Mouse (Mus musculus) forebrain, embryonic 13.5 days (tissue): ENCODE results near the gene Tanc1. TPM values are rescaled to one million over a fixed set of nuclear protein-coding genes. Genes with fewer than 3 reads are reported as not detected.

Experiments
- ATAC-seq: fragments of 200-750 bp; cut with Nextera tagmentation; 2 replicates; pipeline ENCODE4 v1.8.0; 2017
- H3K27ac ChIP-seq: fragments of 300-500 bp; sonication (generic); 2 replicates; pipeline ENCODE4 v1.5.1; 2015; ENCODE audit warnings: inconsistent platforms, mild to moderate bottlenecking, moderate library complexity
- H3K27me3 ChIP-seq: fragments of 300-500 bp; sonication (generic); 2 replicates; pipeline ENCODE4 v1.6.1; 2015; ENCODE audit warnings: mild to moderate bottlenecking, inconsistent platforms
- H3K36me3 ChIP-seq: fragments of 300-500 bp; sonication (generic); 2 replicates; pipeline ENCODE4 v1.6.1; 2015; ENCODE audit warnings: mild to moderate bottlenecking, inconsistent platforms; ENCODE audit not compliant: poor library complexity, severe bottlenecking
- H3K4me1 ChIP-seq: fragments of 300-500 bp; sonication (generic); 2 replicates; pipeline ENCODE4 v1.6.1; 2015; ENCODE audit warnings: inconsistent platforms
- H3K4me2 ChIP-seq: fragments of 300-500 bp; sonication (generic); 2 replicates; pipeline ENCODE4 v1.6.1; 2015; ENCODE audit warnings: inconsistent platforms, mild to moderate bottlenecking, moderate library complexity
- H3K4me3 ChIP-seq: fragments of 300-500 bp; sonication (generic); 2 replicates; pipeline ENCODE4 v1.5.1; 2015; ENCODE audit warnings: mild to moderate bottlenecking, inconsistent platforms
- H3K9ac ChIP-seq: fragments of 300-500 bp; sonication (generic); 2 replicates; pipeline ENCODE4 v1.6.1; 2015; ENCODE audit warnings: mild to moderate bottlenecking, inconsistent platforms
- H3K9me3 ChIP-seq: fragments of 300-500 bp; sonication (generic); replicated peaks from 2 replicates; pipeline ENCODE4 v1.6.1; 2016; ENCODE audit warnings: inconsistent platforms
- WGBS: fragments of 180-500 bp; shearing (Covaris S2); methylation state at CpG from one replicate; pipeline ENCODE4 v1.1.7; 2015; 5-methylcytosine and 5-hydroxymethylcytosine counted together
- polyA plus RNA-seq: library from polyadenylated mRNA; unstranded; fragments of >200 nt; fragmentation: Nextera tagmentation; extraction: Ambion mirVana; gene quantifications from 2 replicates; pipeline ENCODE4 v1.2.1, GENCODE M21; 2015

Gene Tanc1
- polyA plus RNA-seq, 1 experiment from 2014 or later, result 12.7 TPM

GRCm38 (mm10) chr2:59737368-59737767 is 125.5 kb downstream of the Tanc1 start:
- no peak overlapping the region; the same call in 1 of the 2 replicates for H3K27ac ChIP-seq
- H3K4me1 ChIP-seq, result peaks cover 27% of the 10 kb centered on the region
- H3K9me3 ChIP-seq, result no peaks in the 10 kb centered on the region
- 67% methylated on average over 6 of the region's 6 CpGs for WGBS
- no peak overlapping the region for H3K9ac ChIP-seq
- H3K27me3 ChIP-seq, result no peaks in the 10 kb centered on the region
- no peaks in the 10 kb centered on the region for H3K36me3 ChIP-seq
- ATAC-seq, result no peak
- no peak overlapping the region for H3K4me2 ChIP-seq
- no peak overlapping the region for H3K4me3 ChIP-seq

DNA sequence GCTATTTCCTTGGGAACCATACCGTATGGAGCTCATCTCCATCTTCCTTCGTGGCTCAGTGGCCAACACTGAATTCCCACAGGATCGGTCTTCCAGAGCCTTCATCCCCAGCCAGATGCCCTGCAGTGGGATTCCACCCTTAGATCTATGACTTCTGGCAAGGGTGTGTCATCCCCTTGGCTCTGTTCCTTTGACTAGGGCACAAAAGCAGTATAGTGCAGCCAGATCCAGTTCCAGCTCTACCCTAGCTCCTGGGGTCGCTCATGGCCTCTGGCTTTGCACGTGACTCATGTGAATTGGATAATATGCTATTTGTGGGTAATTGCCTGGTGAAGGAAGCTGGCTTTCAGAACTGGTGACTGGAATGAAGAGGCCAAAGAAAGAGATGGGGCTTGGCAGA is 126.5 kb downstream of the Tanc1 start:
- no peaks in the 10 kb centered on the region for H3K27me3 ChIP-seq
- WGBS, result 83% methylated on average over 5 of the region's 5 CpGs
- no peak for ATAC-seq
- no peak overlapping the region for H3K4me3 ChIP-seq
- no peaks in the 10 kb centered on the region for H3K9me3 ChIP-seq
- no peak overlapping the region for H3K27ac ChIP-seq
- H3K4me1 ChIP-seq, result peaks cover 27% of the 10 kb centered on the region
- no peak overlapping the region for H3K9ac ChIP-seq
- no peak overlapping the region for H3K4me2 ChIP-seq
- no peaks in the 10 kb centered on the region for H3K36me3 ChIP-seq

DNA sequence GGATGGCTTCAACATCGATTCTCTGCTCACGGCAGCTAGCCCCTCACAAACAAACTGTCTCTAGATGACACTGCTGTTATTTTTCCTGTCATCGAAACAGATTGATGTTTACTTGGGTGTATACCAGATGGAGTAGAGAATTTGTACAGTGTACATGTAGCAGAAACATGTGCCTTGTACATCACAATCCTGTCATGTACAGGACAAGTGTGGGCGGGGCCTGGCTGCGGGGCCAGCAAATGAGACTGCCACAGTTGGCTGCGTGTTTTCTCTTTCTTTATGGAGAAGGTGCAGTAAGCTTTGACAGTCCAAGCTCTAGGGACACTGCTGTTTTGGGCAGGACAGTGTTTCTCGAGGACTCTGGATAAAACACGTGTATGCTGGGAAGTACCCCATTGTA is 127.2 kb downstream of the Tanc1 start:
- no peak for ATAC-seq
- H3K27me3 ChIP-seq, result no peaks in the 10 kb centered on the region
- no peak overlapping the region for H3K27ac ChIP-seq
- WGBS, result 78% methylated on average over 8 of the region's 8 CpGs
- H3K4me3 ChIP-seq, result no peak overlapping the region
- H3K4me2 ChIP-seq, result no peak overlapping the region
- H3K9me3 ChIP-seq, result no peaks in the 10 kb centered on the region
- peaks cover 27% of the 10 kb centered on the region for H3K4me1 ChIP-seq
- no peaks in the 10 kb centered on the region for H3K36me3 ChIP-seq
- no peak overlapping the region for H3K9ac ChIP-seq

- H3K4me3 ChIP-seq, result no peak overlapping the region
- no peaks in the 10 kb centered on the region for H3K36me3 ChIP-seq
- no peaks in the 10 kb centered on the region for H3K27me3 ChIP-seq
- no peak overlapping the region for H3K9ac ChIP-seq
- peaks cover 8% of the 10 kb centered on the region; the same call in 1 of the 2 replicates for H3K4me1 ChIP-seq
- H3K27ac ChIP-seq, result no peak overlapping the region
- ATAC-seq, result no peak
- no peak overlapping the region for H3K4me2 ChIP-seq
- no peaks in the 10 kb centered on the region for H3K9me3 ChIP-seq
- 73% methylated on average over 12 of the region's 12 CpGs for WGBS
Observed at GRCm38 (mm10) chr2:59742500-59743116, 130.8 kb downstream of the Tanc1 start.

- H3K9me3 ChIP-seq, result no peaks in the 10 kb centered on the region
- no peak overlapping the region for H3K4me3 ChIP-seq
- H3K4me2 ChIP-seq, result no peak overlapping the region
- H3K4me1 ChIP-seq, result no peaks in the 10 kb centered on the region
- H3K36me3 ChIP-seq, result no peaks in the 10 kb centered on the region
- no peaks in the 10 kb centered on the region for H3K27me3 ChIP-seq
- peak; percentile 28 for ATAC-seq
- 28% methylated on average over 6 of the region's 6 CpGs for WGBS
- no peak overlapping the region for H3K27ac ChIP-seq
- no peak overlapping the region for H3K9ac ChIP-seq
Observed at GRCm38 (mm10) chr2:59745428-59745827, 133.6 kb downstream of the Tanc1 start.

- 0 out of 2 replicates have a peak, but pooled peaks have one; percentile 31 for ATAC-seq
- Histone ChIP-seq H3K27me3 (no peaks in the 10 kb centered on the region), H3K36me3 (no peaks in the 10 kb centered on the region), H3K9me3 (no peaks in the 10 kb centered on the region), H3K9ac (no peak overlapping the region), H3K4me3 (no peak overlapping the region), H3K27ac (no peak overlapping the region), H3K4me1 (no peaks in the 10 kb centered on the region), H3K4me2 (no peak overlapping the region)
- WGBS, result 84% methylated on average over 9 of the region's 9 CpGs
Observed at GRCm38 (mm10) chr2:59746070-59746469, 134.2 kb downstream of the Tanc1 start.

DNA sequence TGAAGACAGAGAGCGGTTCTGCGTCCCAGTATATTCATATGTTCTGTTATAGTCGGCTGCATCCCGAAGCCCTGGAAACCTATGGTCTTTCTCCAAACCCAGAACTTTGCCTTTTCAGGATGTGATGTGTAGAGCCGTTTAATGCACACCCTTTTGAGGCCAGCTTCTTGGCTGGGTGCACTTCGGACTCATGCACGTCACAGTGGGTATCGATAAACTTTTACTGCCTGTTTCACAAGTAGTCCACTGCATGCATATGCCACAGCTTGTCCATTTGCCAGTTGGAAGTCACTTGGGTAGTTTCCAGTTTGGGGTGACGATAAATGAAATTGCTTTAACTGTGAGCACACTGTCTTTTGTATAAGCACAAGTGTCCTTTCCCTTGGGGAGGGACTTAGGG is 135.9 kb downstream of the Tanc1 start:
- no peak overlapping the region for H3K4me3 ChIP-seq
- 93% methylated on average over 9 of the region's 9 CpGs for WGBS
- no peak overlapping the region for H3K4me2 ChIP-seq
- H3K4me1 ChIP-seq, result no peaks in the 10 kb centered on the region
- H3K27ac ChIP-seq, result no peak overlapping the region
- ATAC-seq, result no peak
- H3K9me3 ChIP-seq, result no peaks in the 10 kb centered on the region
- no peaks in the 10 kb centered on the region for H3K36me3 ChIP-seq
- H3K9ac ChIP-seq, result no peak overlapping the region
- no peaks in the 10 kb centered on the region for H3K27me3 ChIP-seq

GRCm38 (mm10) chr2:59749371-59749770 is 137.5 kb downstream of the Tanc1 start:
- no peak overlapping the region for H3K27ac ChIP-seq
- H3K27me3 ChIP-seq, result no peaks in the 10 kb centered on the region
- no peaks in the 10 kb centered on the region for H3K4me1 ChIP-seq
- no peak for ATAC-seq
- no peaks in the 10 kb centered on the region for H3K36me3 ChIP-seq
- H3K4me2 ChIP-seq, result no peak overlapping the region
- H3K9me3 ChIP-seq, result no peaks in the 10 kb centered on the region
- 39% methylated on average over 10 of the region's 10 CpGs for WGBS
- H3K4me3 ChIP-seq, result no peak overlapping the region
- no peak overlapping the region for H3K9ac ChIP-seq

- Histone ChIP-seq H3K4me2 (no peak overlapping the region), H3K4me1 (peaks cover 6% of the 10 kb centered on the region; the same call in 1 of the 2 replicates), H3K9ac (no peak overlapping the region), H3K9me3 (no peaks in the 10 kb centered on the region), H3K36me3 (no peaks in the 10 kb centered on the region), H3K4me3 (no peak overlapping the region), H3K27ac (no peak overlapping the region), H3K27me3 (no peaks in the 10 kb centered on the region)
- WGBS, result 77% methylated on average over 6 of the region's 6 CpGs
- ATAC-seq, result no peak
Observed at GRCm38 (mm10) chr2:59751172-59751571, 139.3 kb downstream of the Tanc1 start.

- H3K9ac ChIP-seq, result no peak overlapping the region
- H3K27me3 ChIP-seq, result no peaks in the 10 kb centered on the region
- H3K4me2 ChIP-seq, result no peak overlapping the region
- 90% methylated on average over 7 of the region's 7 CpGs for WGBS
- ATAC-seq, result no peak
- no peak overlapping the region for H3K27ac ChIP-seq
- peaks cover 12% of the 10 kb centered on the region; the same call in 1 of the 2 replicates for H3K4me1 ChIP-seq
- no peaks in the 10 kb centered on the region for H3K36me3 ChIP-seq
- no peak overlapping the region for H3K4me3 ChIP-seq
- no peaks in the 10 kb centered on the region for H3K9me3 ChIP-seq
Observed at GRCm38 (mm10) chr2:59752148-59752547, 140.3 kb downstream of the Tanc1 start.

DNA sequence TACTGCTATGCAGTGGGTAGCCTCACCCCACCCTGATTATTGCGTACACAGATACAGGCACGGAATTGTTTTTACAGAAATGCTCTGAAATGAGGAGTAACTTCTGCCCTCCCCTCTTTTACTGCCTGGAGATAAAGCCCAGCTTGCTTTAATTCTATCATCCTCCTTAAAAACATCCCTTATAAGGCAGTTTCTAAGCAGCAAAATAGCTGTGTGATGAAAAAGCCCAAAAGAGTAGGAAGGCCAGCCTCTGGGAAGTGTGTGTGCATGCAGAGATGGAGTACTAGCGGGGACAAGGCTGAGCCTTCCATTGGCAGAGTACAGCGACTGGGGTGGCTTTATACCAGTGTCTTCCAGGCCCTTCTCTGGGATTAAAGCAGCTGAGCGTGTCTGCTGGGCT is 140.9 kb downstream of the Tanc1 start:
- H3K36me3 ChIP-seq, result no peaks in the 10 kb centered on the region
- no peak overlapping the region for H3K9ac ChIP-seq
- H3K27ac ChIP-seq, result no peak overlapping the region
- H3K27me3 ChIP-seq, result no peaks in the 10 kb centered on the region
- no peaks in the 10 kb centered on the region for H3K9me3 ChIP-seq
- no peak overlapping the region for H3K4me2 ChIP-seq
- no peak for ATAC-seq
- WGBS, result 86% methylated on average over 5 of the region's 5 CpGs
- no peak overlapping the region for H3K4me3 ChIP-seq
- peaks cover 16% of the 10 kb centered on the region; the same call in 1 of the 2 replicates for H3K4me1 ChIP-seq

DNA sequence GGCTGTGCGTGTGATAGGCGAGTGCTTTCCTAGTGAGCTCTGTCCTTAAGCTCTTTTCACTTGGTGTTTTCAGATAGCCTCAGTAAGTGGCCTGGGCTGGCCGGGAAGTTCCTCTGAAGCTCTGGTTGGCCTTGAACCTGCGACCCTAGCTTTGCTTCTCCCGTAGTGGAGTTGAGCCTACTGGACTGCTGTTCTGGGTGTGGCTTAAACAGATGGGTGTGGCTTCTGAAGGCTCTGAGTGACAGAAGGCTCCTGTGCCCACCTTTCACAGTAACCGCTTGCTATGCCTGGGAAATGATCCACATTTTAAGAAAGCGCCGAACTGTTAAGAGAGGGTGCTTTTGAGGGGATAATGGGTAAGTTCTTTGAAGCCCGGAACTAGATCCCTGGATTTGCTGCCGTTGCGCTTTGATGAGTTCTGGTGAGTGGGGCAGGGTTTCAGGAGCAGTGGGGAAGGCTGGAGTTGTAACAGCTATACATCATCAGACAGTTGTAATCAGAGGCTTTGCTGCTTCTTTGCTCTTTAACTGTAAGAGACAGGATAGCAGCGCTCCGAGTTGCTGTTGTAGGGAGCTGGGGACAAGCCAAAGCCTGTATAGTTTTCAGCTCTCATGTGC is 144.4 kb downstream of the Tanc1 start:
- no peaks in the 10 kb centered on the region for H3K9me3 ChIP-seq
- no peak overlapping the region for H3K4me3 ChIP-seq
- no peaks in the 10 kb centered on the region for H3K27me3 ChIP-seq
- no peak overlapping the region for H3K4me2 ChIP-seq
- 65% methylated on average over 13 of the region's 13 CpGs for WGBS
- no peaks in the 10 kb centered on the region for H3K36me3 ChIP-seq
- no peak overlapping the region for H3K9ac ChIP-seq
- H3K4me1 ChIP-seq, result peaks cover 22% of the 10 kb centered on the region; the same call in 1 of the 2 replicates
- ATAC-seq, result no peak
- H3K27ac ChIP-seq, result no peak overlapping the region

DNA sequence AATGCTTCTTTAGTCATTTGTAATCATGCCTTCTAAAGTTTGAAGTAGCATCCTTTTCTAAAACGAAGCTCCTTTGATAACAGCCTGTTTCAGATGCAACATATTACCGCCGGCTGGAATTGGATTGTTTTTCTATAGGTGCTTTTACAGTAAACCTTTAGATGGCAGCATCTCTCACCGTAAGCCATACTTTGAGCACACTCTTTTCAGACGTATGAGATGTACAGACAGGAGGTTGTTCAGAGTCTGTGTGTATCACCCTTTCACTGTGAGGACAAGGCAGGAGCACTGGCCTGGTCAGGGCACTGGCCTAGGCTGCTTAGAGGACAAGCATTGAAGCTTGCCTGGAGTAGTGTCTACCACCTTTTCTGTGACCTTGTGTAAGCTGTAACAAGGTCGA is 145.2 kb downstream of the Tanc1 start:
- H3K9me3 ChIP-seq, result no peaks in the 10 kb centered on the region
- 65% methylated on average over 6 of the region's 6 CpGs for WGBS
- no peak overlapping the region for H3K27ac ChIP-seq
- no peak overlapping the region for H3K9ac ChIP-seq
- H3K4me2 ChIP-seq, result no peak overlapping the region
- ATAC-seq, result peak; percentile 55
- no peaks in the 10 kb centered on the region for H3K36me3 ChIP-seq
- H3K4me1 ChIP-seq, result peaks cover 25% of the 10 kb centered on the region; the same call in 1 of the 2 replicates
- H3K27me3 ChIP-seq, result no peaks in the 10 kb centered on the region
- H3K4me3 ChIP-seq, result no peak overlapping the region
